Mouse (Mus musculus) kidney, postnatal 25 days (tissue): Measurements from ENCODE around the gene Usp3.

ENCODE experiments used
- DNase-seq, 2 experiments: peaks; one replicate each; pipeline ENCODE4 v3.0.0; 2021; ENCODE audit warnings: mixed read lengths in 2 of 2

Usp3 gene

GRCm38 (mm10) chr9:66562215-66562614, 30.7 kb downstream of the Usp3 start:
- DNase-seq, result no peak

- peak; percentile 41 to 59 for DNase-seq
These were observed 31.4 kb downstream of the Usp3 start for GRCm38 (mm10) chr9:66561496-66561895.

- no peak for DNase-seq
These were observed 32.2 kb downstream of the Usp3 start for GRCm38 (mm10) chr9:66560728-66561127.

GRCm38 (mm10) chr9:66560295-66560694, 32.6 kb downstream of the Usp3 start:
- peak; percentile 50 to 58 for DNase-seq

- no peak for DNase-seq
These were observed 34.0 kb downstream of the Usp3 start for GRCm38 (mm10) chr9:66558971-66559370.

GRCm38 (mm10) chr9:66542785-66543184, 50.2 kb downstream of the Usp3 start:
- no peak for DNase-seq

GRCm38 (mm10) chr9:66521595-66521994, 71.3 kb downstream of the Usp3 start:
- DNase-seq, result no peak

GRCm38 (mm10) chr9:66520299-66520698, 72.6 kb downstream of the Usp3 start:
- DNase-seq, result no peak

- peak in 1 of 2 experiments; percentile 16 for DNase-seq
These were observed 74.0 kb downstream of the Usp3 start for GRCm38 (mm10) chr9:66518901-66519300.

- no peak for DNase-seq
These were observed 74.7 kb downstream of the Usp3 start for GRCm38 (mm10) chr9:66518251-66518650.

- DNase-seq, result no peak
These were observed 75.2 kb downstream of the Usp3 start for GRCm38 (mm10) chr9:66517746-66518145.

- DNase-seq, result no peak
These were observed 76.5 kb downstream of the Usp3 start for GRCm38 (mm10) chr9:66516296-66516940.

GRCm38 (mm10) chr9:66515680-66516210, 77.2 kb downstream of the Usp3 start:
- DNase-seq, result no peak

- DNase-seq, result no peak
These were observed 77.8 kb downstream of the Usp3 start for GRCm38 (mm10) chr9:66515115-66515514.

- DNase-seq, result peak; percentile 72 to 83
These were observed 78.6 kb downstream of the Usp3 start, which contains the start of gene Fbxl22 for GRCm38 (mm10) chr9:66514256-66514770. Gene Fbxl22 (minus strand): TSS chr9:66514593.

GRCm38 (mm10) chr9:66513661-66514255, 79.2 kb downstream of the Usp3 start:
- no peak for DNase-seq

- DNase-seq, result peak; percentile 25 to 46
These were observed 79.8 kb downstream of the Usp3 start for GRCm38 (mm10) chr9:66513150-66513549.

GRCm38 (mm10) chr9:66512351-66512671, 80.6 kb downstream of the Usp3 start:
- peak; percentile 89 to 95 for DNase-seq

- DNase-seq, result peak; percentile 92 to 97
These were observed 81.2 kb downstream of the Usp3 start for GRCm38 (mm10) chr9:66511580-66512350.

GRCm38 (mm10) chr9:66510944-66511343, 82.0 kb downstream of the Usp3 start:
- peak; percentile 13 to 52 for DNase-seq

GRCm38 (mm10) chr9:66510351-66510841, 82.5 kb downstream of the Usp3 start:
- DNase-seq, result no peak

GRCm38 (mm10) chr9:66508890-66509399, 84.0 kb downstream of the Usp3 start:
- no peak for DNase-seq

GRCm38 (mm10) chr9:66507684-66508083, 85.3 kb downstream of the Usp3 start:
- no peak for DNase-seq
